Mouse (Mus musculus) E14TG2a.4 (cell line): ENCODE data around the gene Tbx5.

Experiments
- H3K27me3 ChIP-seq: 2 replicates; pipeline ENCODE4 v1.6.1; 2014; ENCODE audit warnings: low read length, control low read depth; ENCODE audit not compliant: insufficient read depth
- H3K36me3 ChIP-seq: 2 replicates; pipeline ENCODE4 v1.6.1; 2014; ENCODE audit warnings: low read length, control low read depth; ENCODE audit not compliant: insufficient read depth
- H3K4me1 ChIP-seq: replicated peaks from 2 replicates; pipeline ENCODE4 v1.6.1; 2014; ENCODE audit warnings: low read depth, low read length, control low read depth
- H3K4me3 ChIP-seq: replicated peaks from 2 replicates; pipeline ENCODE4 v1.5.1; 2014; ENCODE audit warnings: mild to moderate bottlenecking, low read length
- H3K9me3 ChIP-seq: 2 replicates; pipeline ENCODE4 v1.6.1; 2014; ENCODE audit warnings: low read length, control low read depth
- CTCF ChIP-seq: conservative IDR thresholded peaks from 2 replicates; pipeline ENCODE4 v1.5.1; 2014; ENCODE audit warnings: low read length
- NANOG ChIP-seq: IDR thresholded peaks from 2 replicates; pipeline ENCODE4 v1.6.1; 2014; ENCODE audit warnings: borderline replicate concordance, low read length, mixed read lengths
- POU5F1 ChIP-seq: IDR thresholded peaks from 2 replicates; pipeline ENCODE4 v1.6.1; 2014; ENCODE audit warnings: low read length, borderline replicate concordance

Gene Tbx5

DNA sequence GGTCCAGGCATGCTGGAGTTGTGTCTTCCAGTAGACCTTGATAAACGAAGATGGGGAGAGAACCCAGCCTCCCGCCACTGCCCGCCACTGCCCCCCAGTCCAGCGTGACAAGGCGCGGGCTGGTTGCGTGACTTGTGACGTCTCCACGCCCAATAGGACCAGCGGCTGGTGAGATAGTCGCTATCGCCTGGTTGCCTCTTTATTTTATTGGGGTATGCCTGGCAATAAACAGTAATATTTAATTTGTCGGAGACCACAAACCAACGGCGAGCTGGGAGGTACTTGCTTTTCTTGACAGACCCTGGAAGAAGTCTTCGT, at the start of gene Tbx5:
Gene Tbx5 (plus strand): TSS at position 190 of the 318 bp plus-strand sequence.
- Histone ChIP-seq H3K27me3 (peaks cover 94% of the 10 kb centered on the region), H3K9me3 (no peaks in the 10 kb centered on the region), H3K4me1 (peaks cover 34% of the 10 kb centered on the region), H3K4me3 (peak within 1 kb of the TSS; percentile 43; the same call in 1 of the 2 replicates), H3K36me3 (no peaks in the 10 kb centered on the region)
- TF ChIP-seq CTCF = no peak
- TF ChIP-seq NANOG = no peak
- TF ChIP-seq POU5F1 = no peak

DNA sequence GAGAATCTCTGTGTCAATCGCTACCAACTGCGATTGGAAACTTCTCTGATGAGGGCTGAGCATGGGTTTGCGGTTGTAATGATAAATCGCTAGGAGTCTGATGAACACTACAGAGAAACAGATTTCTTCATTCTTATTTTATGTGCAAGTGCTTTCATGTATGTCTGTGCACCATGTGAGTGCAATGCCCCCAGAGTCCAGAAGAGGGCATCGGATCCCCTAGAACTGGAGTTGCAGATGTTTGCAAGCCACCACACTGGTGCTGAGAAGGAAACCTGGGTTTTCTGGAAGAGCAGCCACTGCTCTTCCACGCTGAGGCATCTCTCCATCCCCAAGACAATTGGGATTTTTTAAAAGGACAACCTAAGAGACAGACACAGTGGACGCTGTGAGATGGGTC, 46.5 kb upstream of the Tbx5 start:
- no peaks in the 10 kb centered on the region for H3K4me1 ChIP-seq
- no peak overlapping the region for H3K4me3 ChIP-seq
- H3K36me3 ChIP-seq = no peaks in the 10 kb centered on the region
- H3K27me3 ChIP-seq = peaks cover 43% of the 10 kb centered on the region
- TF ChIP-seq NANOG (no peak), POU5F1 (no peak), CTCF (peak; percentile 66)
- H3K9me3 ChIP-seq = no peaks in the 10 kb centered on the region

- Histone ChIP-seq H3K27me3 (peaks cover 73% of the 10 kb centered on the region), H3K9me3 (no peaks in the 10 kb centered on the region), H3K36me3 (no peaks in the 10 kb centered on the region), H3K4me3 (no peak overlapping the region), H3K4me1 (peaks cover 1% of the 10 kb centered on the region; the same call in 1 of the 2 replicates)
- TF ChIP-seq POU5F1 = no peak
- TF ChIP-seq NANOG = no peak
- no peak for TF ChIP-seq CTCF
Measured at GRCm38 (mm10) chr5:119791664-119792063, 40.8 kb upstream of the Tbx5 start.

DNA sequence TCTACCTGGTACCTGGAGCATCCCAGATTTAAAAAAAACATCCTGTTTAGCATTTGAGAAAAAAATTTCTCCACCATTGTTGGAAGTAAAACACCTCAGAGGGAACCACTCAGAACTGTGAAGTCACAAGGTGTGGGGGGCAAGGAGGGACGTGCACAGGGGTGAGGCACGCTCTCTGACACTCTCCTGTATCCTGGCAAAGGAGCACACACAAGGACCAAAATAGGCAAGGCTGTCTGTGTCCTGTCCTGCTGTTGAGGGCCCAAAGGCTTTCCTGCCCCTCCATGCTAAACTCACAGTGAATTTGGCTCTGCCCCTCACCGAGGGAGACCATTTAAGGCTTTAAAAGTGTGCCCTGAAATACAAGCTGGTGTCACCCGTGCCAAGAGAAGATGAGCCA, 38.5 kb upstream of the Tbx5 start:
- Histone ChIP-seq H3K9me3 (no peaks in the 10 kb centered on the region), H3K27me3 (peaks cover 78% of the 10 kb centered on the region), H3K36me3 (no peaks in the 10 kb centered on the region), H3K4me3 (no peak overlapping the region), H3K4me1 (peaks cover 14% of the 10 kb centered on the region)
- TF ChIP-seq CTCF (no peak), POU5F1 (no peak), NANOG (no peak)

GRCm38 (mm10) chr5:119795376-119795775, 37.1 kb upstream of the Tbx5 start:
- Histone ChIP-seq H3K9me3 (no peaks in the 10 kb centered on the region), H3K4me3 (no peak overlapping the region), H3K36me3 (no peaks in the 10 kb centered on the region), H3K4me1 (peaks cover 28% of the 10 kb centered on the region), H3K27me3 (peaks cover 85% of the 10 kb centered on the region)
- TF ChIP-seq POU5F1 (no peak), CTCF (no peak), NANOG (no peak)

DNA sequence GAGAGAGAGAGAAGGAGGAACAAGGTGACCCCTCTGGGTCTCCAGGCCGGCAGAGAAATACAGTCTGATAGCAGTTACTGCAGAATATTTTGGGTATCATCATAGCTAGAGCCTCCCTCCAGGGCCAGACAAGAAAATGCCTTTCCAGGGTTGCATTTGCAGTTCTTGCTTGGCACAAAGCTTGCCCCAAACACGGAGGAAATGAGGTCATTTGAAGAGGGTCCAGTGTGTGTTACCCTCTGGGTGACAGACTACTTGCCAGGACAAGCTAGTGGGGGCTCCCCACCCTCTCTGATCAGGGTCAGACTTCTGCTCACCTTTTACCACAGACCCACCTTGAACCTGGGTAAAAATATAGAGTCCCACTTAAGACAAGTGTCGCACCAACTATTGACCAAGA, 36.7 kb upstream of the Tbx5 start:
- H3K9me3 ChIP-seq = no peaks in the 10 kb centered on the region
- H3K4me3 ChIP-seq = no peak overlapping the region
- TF ChIP-seq NANOG (no peak), POU5F1 (no peak), CTCF (no peak)
- peaks cover 31% of the 10 kb centered on the region for H3K4me1 ChIP-seq
- H3K27me3 ChIP-seq = peaks cover 89% of the 10 kb centered on the region
- H3K36me3 ChIP-seq = no peaks in the 10 kb centered on the region

DNA sequence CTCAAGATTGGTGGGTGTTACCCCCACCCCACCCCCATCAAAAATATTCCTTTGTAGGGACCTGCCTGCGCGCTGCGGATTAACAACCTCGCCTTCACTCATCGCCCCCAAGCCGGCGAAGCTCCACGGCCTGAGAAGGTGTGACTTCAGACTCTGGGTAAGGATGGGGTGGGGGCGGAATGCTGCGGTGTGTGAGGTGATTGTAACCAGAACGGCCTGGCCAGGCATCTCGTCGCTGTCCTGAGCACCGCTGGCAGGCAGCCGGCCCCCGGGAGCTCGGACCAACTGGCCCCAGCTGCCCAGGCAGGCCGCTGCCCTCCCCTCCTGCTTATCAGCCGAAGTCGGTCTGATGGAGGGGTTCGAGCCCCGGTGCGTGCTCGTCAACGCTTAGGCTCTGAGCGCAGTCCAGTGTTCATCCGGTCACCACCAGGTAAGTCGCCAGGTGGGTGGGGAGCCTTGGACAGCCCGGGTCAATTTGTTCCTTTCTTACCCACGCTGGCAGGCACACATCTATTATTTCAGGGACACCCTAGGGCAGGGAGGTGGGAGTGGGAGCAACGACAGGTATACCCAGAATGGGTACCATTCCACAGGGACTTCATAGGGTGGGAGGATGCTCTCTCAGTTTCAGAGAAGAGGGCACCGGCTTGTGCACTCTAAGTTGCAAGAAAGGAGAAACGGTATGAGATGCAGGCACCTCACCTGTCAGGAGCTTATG, 35.9 kb upstream of the Tbx5 start:
- Histone ChIP-seq H3K4me1 (peaks cover 31% of the 10 kb centered on the region), H3K9me3 (no peaks in the 10 kb centered on the region)
- TF ChIP-seq POU5F1 = no peak
- no peak for TF ChIP-seq NANOG
- no peak for TF ChIP-seq CTCF

DNA sequence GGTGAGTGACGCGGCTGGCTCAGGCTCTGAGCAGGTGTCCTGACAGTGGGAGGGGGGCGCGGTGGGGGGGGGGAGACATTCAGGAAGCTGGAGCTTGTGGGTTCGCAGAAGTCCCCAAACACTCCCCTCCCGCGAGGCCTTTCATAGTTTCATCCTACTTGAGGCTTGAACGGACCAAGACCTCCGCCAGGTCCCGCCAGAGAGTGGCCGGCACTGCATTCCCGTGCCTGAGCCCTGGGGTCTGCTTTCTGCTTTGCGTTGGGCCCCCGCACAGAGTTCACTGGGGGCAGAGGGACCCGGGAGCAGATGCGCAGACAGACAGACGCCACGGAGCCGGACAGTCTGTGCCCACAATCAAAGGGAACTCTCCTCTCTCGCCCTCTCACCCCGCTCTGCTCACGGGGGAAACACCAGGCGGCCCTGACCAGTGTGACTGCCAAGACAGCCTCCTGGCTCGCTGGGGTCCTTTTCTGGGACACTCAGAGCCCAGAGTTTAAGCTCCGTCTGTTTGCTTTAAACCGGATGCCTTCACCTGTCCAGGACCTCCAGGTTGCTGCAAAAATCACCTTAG, 34.8 kb upstream of the Tbx5 start:
- peaks cover 94% of the 10 kb centered on the region for H3K27me3 ChIP-seq
- TF ChIP-seq NANOG = no peak
- TF ChIP-seq POU5F1 = no peak
- TF ChIP-seq CTCF = no peak
- peak overlapping the region; percentile 49 for H3K4me3 ChIP-seq
- H3K36me3 ChIP-seq = no peaks in the 10 kb centered on the region
- peaks cover 31% of the 10 kb centered on the region for H3K4me1 ChIP-seq
- H3K9me3 ChIP-seq = no peaks in the 10 kb centered on the region

More for the DNA sequence above, 35.9 kb upstream of the Tbx5 start:
- Histone ChIP-seq H3K36me3 (no peaks in the 10 kb centered on the region), H3K4me3 (no peak overlapping the region), H3K27me3 (peaks cover 92% of the 10 kb centered on the region)
